Mouse (Mus musculus): ENCODE measurements around the gene Cnr1. TPM values are rescaled to one million over a fixed set of nuclear protein-coding genes. Genes with fewer than 3 reads are reported as not detected.

Gene Cnr1
- polyA plus RNA-seq, 1 experiment: 0.97 TPM

DNA sequence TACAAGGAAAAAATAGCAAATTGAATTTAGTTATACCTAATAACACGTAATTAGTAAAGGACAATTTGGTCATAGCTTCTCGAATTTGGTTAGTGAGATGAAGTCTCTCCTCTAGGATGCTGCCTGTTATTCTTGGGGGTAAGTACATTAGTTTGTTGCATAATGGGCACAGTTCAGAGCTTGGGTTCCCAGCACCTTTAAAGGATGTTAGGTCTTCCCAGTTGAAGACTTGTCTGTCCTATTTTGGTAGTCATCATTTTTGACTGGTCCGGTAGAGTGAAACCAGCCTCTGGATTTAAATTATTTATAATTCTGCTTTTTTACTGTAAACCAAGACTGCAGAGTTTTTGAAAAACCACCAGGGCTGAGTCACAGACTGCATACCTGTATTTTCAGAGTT is 3.3 kb downstream of the Cnr1 start:
- no peak overlapping the region for H3K4me3 ChIP-seq (replicated peaks; ENCODE audit: extremely low read depth, low read depth, low read length)
- DNase-seq: no peak
- TF ChIP-seq CTCF (IDR thresholded peaks at IDR 0.05; ENCODE audit: insufficient read depth, low read length) (no peak), POLR2A (IDR thresholded peaks at IDR 0.05; ENCODE audit: borderline replicate concordance, extremely low read depth, low read depth, low read length) (no peak)
- 84% methylated on average over 3 of the region's 3 CpGs for WGBS
- H3K4me1 ChIP-seq (ENCODE audit: control insufficient read depth, insufficient read depth, low read length): no peaks in the 10 kb centered on the region; the same call in 1 of the 2 replicates

- Histone ChIP-seq H3K4me1 (ENCODE audit: control insufficient read depth, insufficient read depth, low read length) (no peaks in the 10 kb centered on the region; the same call in 1 of the 2 replicates), H3K4me3 (replicated peaks; ENCODE audit: extremely low read depth, low read depth, low read length) (no peak overlapping the region)
- 41% methylated on average over 1 of the region's 1 CpGs for WGBS
- TF ChIP-seq CTCF (IDR thresholded peaks at IDR 0.05; ENCODE audit: insufficient read depth, low read length): no peak
- TF ChIP-seq POLR2A (IDR thresholded peaks at IDR 0.05; ENCODE audit: borderline replicate concordance, extremely low read depth, low read depth, low read length): no peak
- DNase-seq: no peak
These were observed 4.1 kb downstream of the Cnr1 start for GRCm38 (mm10) chr4:33928450-33928849.

DNA sequence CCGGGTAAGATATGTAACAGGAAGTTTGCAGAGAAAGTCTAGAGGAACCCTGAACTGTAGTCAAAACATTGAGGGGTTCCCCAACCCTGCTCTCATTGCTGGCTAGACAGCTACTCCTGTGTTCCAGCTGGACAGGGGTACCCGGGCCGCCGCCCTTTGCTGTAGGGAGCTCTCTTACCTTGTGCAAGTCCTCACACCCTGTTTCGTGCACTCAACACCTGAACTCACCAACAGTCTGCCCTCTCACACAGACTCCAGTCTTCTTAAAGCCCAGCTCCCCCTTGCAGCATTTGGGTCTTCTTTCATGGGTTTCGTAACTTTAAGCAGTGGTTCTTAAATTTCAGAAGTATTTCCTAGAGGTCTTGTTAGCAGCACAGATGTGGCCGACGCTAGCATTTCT is 7.0 kb downstream of the Cnr1 start:
- WGBS: 78% methylated on average over 8 of the region's 8 CpGs
- DNase-seq: no peak
- H3K4me1 ChIP-seq (ENCODE audit: control insufficient read depth, insufficient read depth, low read length): no peaks in the 10 kb centered on the region
- no peak for TF ChIP-seq POLR2A (IDR thresholded peaks at IDR 0.05; ENCODE audit: borderline replicate concordance, extremely low read depth, low read depth, low read length)
- no peak for TF ChIP-seq CTCF (IDR thresholded peaks at IDR 0.05; ENCODE audit: insufficient read depth, low read length)
- H3K4me3 ChIP-seq (replicated peaks; ENCODE audit: extremely low read depth, low read depth, low read length): no peak overlapping the region

GRCm38 (mm10) chr4:33941557-33941956 is 17.2 kb downstream of the Cnr1 start:
- DNase-seq: no peak
- no peak overlapping the region for H3K4me3 ChIP-seq (replicated peaks; ENCODE audit: extremely low read depth, low read depth, low read length)
- no peak for TF ChIP-seq CTCF (IDR thresholded peaks at IDR 0.05; ENCODE audit: insufficient read depth, low read length)
- H3K4me1 ChIP-seq (ENCODE audit: control insufficient read depth, insufficient read depth, low read length): no peaks in the 10 kb centered on the region
- 73% methylated on average over 5 of the region's 5 CpGs for WGBS

- no peak for DNase-seq
- H3K4me3 ChIP-seq (replicated peaks; ENCODE audit: extremely low read depth, low read depth, low read length): no peak overlapping the region
- 92% methylated on average over 13 of the region's 13 CpGs for WGBS
- TF ChIP-seq POLR2A (IDR thresholded peaks at IDR 0.05; ENCODE audit: borderline replicate concordance, extremely low read depth, low read depth, low read length) (no peak), CTCF (IDR thresholded peaks at IDR 0.05; ENCODE audit: insufficient read depth, low read length) (no peak)
- no peaks in the 10 kb centered on the region for H3K4me1 ChIP-seq (ENCODE audit: control insufficient read depth, insufficient read depth, low read length)
These were observed 19.5 kb downstream of the Cnr1 start for GRCm38 (mm10) chr4:33943936-33944335.

- 75% methylated on average over 2 of the region's 2 CpGs for WGBS
- TF ChIP-seq POLR2A (IDR thresholded peaks at IDR 0.05; ENCODE audit: borderline replicate concordance, extremely low read depth, low read depth, low read length) (no peak), CTCF (IDR thresholded peaks at IDR 0.05; ENCODE audit: insufficient read depth, low read length) (no peak)
- Histone ChIP-seq H3K4me3 (replicated peaks; ENCODE audit: extremely low read depth, low read depth, low read length) (no peak overlapping the region), H3K4me1 (ENCODE audit: control insufficient read depth, insufficient read depth, low read length) (no peaks in the 10 kb centered on the region)
- DNase-seq: no peak
These were observed 21.3 kb downstream of the Cnr1 start for GRCm38 (mm10) chr4:33945742-33946141.

GRCm38 (mm10) chr4:33947584-33947983 is 23.2 kb downstream of the Cnr1 start:
- 84% methylated on average over 3 of the region's 3 CpGs for WGBS
- H3K4me3 ChIP-seq (replicated peaks; ENCODE audit: extremely low read depth, low read depth, low read length): no peak overlapping the region
- no peak for TF ChIP-seq POLR2A (IDR thresholded peaks at IDR 0.05; ENCODE audit: borderline replicate concordance, extremely low read depth, low read depth, low read length)
- TF ChIP-seq CTCF (IDR thresholded peaks at IDR 0.05; ENCODE audit: insufficient read depth, low read length): no peak
- DNase-seq: no peak
- no peaks in the 10 kb centered on the region for H3K4me1 ChIP-seq (ENCODE audit: control insufficient read depth, insufficient read depth, low read length)

- TF ChIP-seq POLR2A (IDR thresholded peaks at IDR 0.05; ENCODE audit: borderline replicate concordance, extremely low read depth, low read depth, low read length): no peak
- no peak for TF ChIP-seq CTCF (IDR thresholded peaks at IDR 0.05; ENCODE audit: insufficient read depth, low read length)
- Histone ChIP-seq H3K4me3 (replicated peaks; ENCODE audit: extremely low read depth, low read depth, low read length) (no peak overlapping the region), H3K4me1 (ENCODE audit: control insufficient read depth, insufficient read depth, low read length) (no peaks in the 10 kb centered on the region)
- WGBS: 71% methylated on average over 3 of the region's 3 CpGs
- no peak for DNase-seq
These were observed 33.0 kb downstream of the Cnr1 start for GRCm38 (mm10) chr4:33957398-33957797.

GRCm38 (mm10) chr4:33958515-33958914 is 34.1 kb downstream of the Cnr1 start:
- Histone ChIP-seq H3K4me1 (ENCODE audit: control insufficient read depth, insufficient read depth, low read length) (no peaks in the 10 kb centered on the region), H3K4me3 (replicated peaks; ENCODE audit: extremely low read depth, low read depth, low read length) (no peak overlapping the region)
- TF ChIP-seq CTCF (IDR thresholded peaks at IDR 0.05; ENCODE audit: insufficient read depth, low read length) (no peak), POLR2A (IDR thresholded peaks at IDR 0.05; ENCODE audit: borderline replicate concordance, extremely low read depth, low read depth, low read length) (no peak)
- no peak for DNase-seq
- whole genome bisulfite sequencing: 67% methylated on average over 3 of the region's 3 CpGs

GRCm38 (mm10) chr4:33959841-33960240 is 35.4 kb downstream of the Cnr1 start:
- TF ChIP-seq CTCF (IDR thresholded peaks at IDR 0.05; ENCODE audit: insufficient read depth, low read length) (no peak), POLR2A (IDR thresholded peaks at IDR 0.05; ENCODE audit: borderline replicate concordance, extremely low read depth, low read depth, low read length) (no peak)
- WGBS: 77% methylated on average over 6 of the region's 6 CpGs
- no peak overlapping the region for H3K4me3 ChIP-seq (replicated peaks; ENCODE audit: extremely low read depth, low read depth, low read length)
- H3K4me1 ChIP-seq (ENCODE audit: control insufficient read depth, insufficient read depth, low read length): no peaks in the 10 kb centered on the region
- DNase-seq: no peak

Measured in lung, adult 2 months (tissue).